Mouse (Mus musculus) C2C12 (cell line): ENCODE measurements around the gene Carmil2.

ENCODE experiments used
- CTCF ChIP-seq: IDR thresholded peaks from one replicate; pipeline ENCODE4 v1.5.1; 2011; ENCODE audit not compliant: control insufficient read depth, insufficient read depth, insufficient read length
- FOSL1 ChIP-seq: IDR thresholded peaks from one replicate; pipeline ENCODE4 v1.8.0; 2011; ENCODE audit warnings: mild to moderate bottlenecking, low read length; ENCODE audit not compliant: poor library complexity, insufficient read depth, severe bottlenecking
- MAX ChIP-seq: IDR thresholded peaks from one replicate; pipeline ENCODE4 v1.6.1; 2011; ENCODE audit warnings: mild to moderate bottlenecking, control low read depth
- MYOD1 ChIP-seq: IDR thresholded peaks from one replicate; pipeline ENCODE4 v1.6.1; 2011; ENCODE audit warnings: low read depth; ENCODE audit not compliant: control insufficient read depth, insufficient read length
- MYOG ChIP-seq: IDR thresholded peaks from one replicate; pipeline ENCODE4 v1.6.1; 2011; ENCODE audit not compliant: control insufficient read depth, insufficient read length; ENCODE audit errors: extremely low read depth
- USF1 ChIP-seq: IDR thresholded peaks from one replicate; pipeline ENCODE4 v1.6.1; 2011; ENCODE audit warnings: low read depth, mild to moderate bottlenecking, control low read depth, moderate library complexity

- TF ChIP-seq MYOG (no peak), CTCF (no peak), FOSL1 (no peak), MYOD1 (no peak), MAX (no peak), USF1 (no peak)
Observed at GRCm38 (mm10) chr8:105743301-105743700, 57.2 kb downstream of the Carmil2 start.
